Mouse (Mus musculus) G1E (cell line): ENCODE data around the gene Nans.

Experiments used
- CTCF ChIP-seq: IDR thresholded peaks from 2 replicates; pipeline ENCODE4 v1.5.1; 2012; ENCODE audit warnings: low read depth, low read length, inconsistent platforms, mixed read lengths
- GATA1 ChIP-seq: IDR thresholded peaks from 2 replicates; pipeline ENCODE4 v1.6.1; 2012; ENCODE audit warnings: borderline replicate concordance, low read length, inconsistent platforms, mixed read lengths
- TAL1 ChIP-seq: conservative IDR thresholded peaks from 2 replicates; pipeline ENCODE4 v1.6.1; 2012; ENCODE audit warnings: low read depth, low read length, inconsistent platforms, mixed read lengths

- TF ChIP-seq CTCF: no peak
- no peak for TF ChIP-seq TAL1
- TF ChIP-seq GATA1: no peak
These were observed 13.9 kb upstream of the Nans start for GRCm38 (mm10) chr4:46475101-46475500.
